Mouse (Mus musculus): ENCODE measurements at regions not wholly inside any gene's neighbourhood (a gene's known extent, or its start where the extent isn't known, plus 50 kb on each side); places are given as distances from the start of the nearest gene placed in this dataset.

GRCm38 (mm10) chr3:115804616-115805015 lies 83.0 kb upstream of the Dph5 start:
- no peak for TF ChIP-seq CTCF (IDR thresholded peaks at IDR 0.05; ENCODE audit: control insufficient read depth, insufficient read depth, insufficient replicate concordance, low read depth, low read length)
- TF ChIP-seq POLR2A (IDR thresholded peaks at IDR 0.05; ENCODE audit: control insufficient read depth, low read depth, low read length): no peak
